Mouse (Mus musculus) ES-E14 (cell line): ENCODE data around the gene 3110018I06Rik. TPM values are rescaled to one million over a fixed set of nuclear protein-coding genes. Genes with fewer than 3 reads are reported as not detected.

Experiments used
- DNase-seq: peaks from one replicate; pipeline ENCODE4 v3.0.0-alpha.2; 2013; ENCODE audit warnings: low read depth, low spot score
- H3K27ac ChIP-seq: 2 replicates; pipeline ENCODE4 v1.5.1; 2012; ENCODE audit warnings: low read depth, mild to moderate bottlenecking, low read length, moderate library complexity, mixed read lengths; ENCODE audit not compliant: poor library complexity, insufficient read depth, severe bottlenecking
- H3K36me3 ChIP-seq: 2 replicates; pipeline ENCODE4 v1.6.1; 2012; ENCODE audit warnings: mild to moderate bottlenecking, low read length, moderate library complexity, mixed read lengths; ENCODE audit not compliant: control insufficient read depth, poor library complexity, insufficient read depth, severe bottlenecking
- H3K4me1 ChIP-seq, 2 experiments: fragments of 150-350 bp in 1 of 2; sonication (generic) in 1 of 2; 2 replicates each; pipeline ENCODE4 v1.6.1; 2012; ENCODE audit warnings: low read length in 2 of 2, mild to moderate bottlenecking in 1 of 2, mixed read lengths in 1 of 2; ENCODE audit not compliant: control insufficient read depth in 2 of 2, insufficient read depth in 2 of 2, poor library complexity in 1 of 2
- H3K4me3 ChIP-seq, 2 experiments: fragments of 150-350 bp in 1 of 2; sonication (generic) in 1 of 2; 2 replicates each; pipeline ENCODE4 v1.5.1; 2012; ENCODE audit warnings: low read length in 2 of 2, low read depth in 1 of 2, mild to moderate bottlenecking in 1 of 2, mixed read lengths in 1 of 2; ENCODE audit not compliant: insufficient read depth in 1 of 2, poor library complexity in 1 of 2, severe bottlenecking in 1 of 2
- H3K9ac ChIP-seq: 2 replicates; pipeline ENCODE4 v1.6.1; 2012; ENCODE audit warnings: low read depth, mild to moderate bottlenecking, low read length, mixed read lengths; ENCODE audit not compliant: poor library complexity, insufficient read depth, severe bottlenecking
- H3K9me3 ChIP-seq: fragments of 150-350 bp; sonication (generic); 2 replicates; pipeline ENCODE4 v1.6.1; 2012; ENCODE audit warnings: low read depth, mild to moderate bottlenecking, low read length; ENCODE audit not compliant: control insufficient read depth, insufficient read depth
- CHD2 ChIP-seq: IDR thresholded peaks from 2 replicates; pipeline ENCODE4 v1.6.1; 2014; ENCODE audit warnings: mild to moderate bottlenecking, low read depth, low read length, inconsistent platforms
- HCFC1 ChIP-seq: IDR thresholded peaks from 2 replicates; pipeline ENCODE4 v1.6.1; 2012; ENCODE audit warnings: low read length, inconsistent platforms, borderline replicate concordance; ENCODE audit not compliant: insufficient read depth
- MAFK ChIP-seq: IDR thresholded peaks from 2 replicates; pipeline ENCODE4 v1.6.1; 2014; ENCODE audit warnings: mild to moderate bottlenecking, low read depth, low read length, inconsistent platforms; ENCODE audit not compliant: insufficient read depth
- ZC3H11A ChIP-seq: IDR thresholded peaks from 2 replicates; pipeline ENCODE4 v1.6.1; 2012; ENCODE audit warnings: low read depth, mild to moderate bottlenecking, inconsistent platforms, low read length, borderline replicate concordance
- ZNF384 ChIP-seq: IDR thresholded peaks from 2 replicates; pipeline ENCODE4 v1.6.1; 2012; ENCODE audit warnings: low read depth, low read length, inconsistent platforms
- in situ Hi-C, 2 experiments: fragments of 600-800 bp; cut with MboI; formaldehyde crosslinking; loops; one replicate each; pipeline ENCODE4 v1.15.1; 2025; ENCODE audit warnings: low sequenced_read_pairs in 2 of 2, inconsistent platforms in 1 of 2; ENCODE audit not compliant: unreplicated experiment in 2 of 2
- total RNA-seq: library from RNA; depleted of rRNA; stranded (reverse); fragments of 300-350 nt; gene quantifications from 2 replicates; pipeline ENCODE4 v1.2.3, GENCODE M21; 2012

3110018I06Rik gene
- total RNA-seq, 1 experiment: not detected

DNA sequence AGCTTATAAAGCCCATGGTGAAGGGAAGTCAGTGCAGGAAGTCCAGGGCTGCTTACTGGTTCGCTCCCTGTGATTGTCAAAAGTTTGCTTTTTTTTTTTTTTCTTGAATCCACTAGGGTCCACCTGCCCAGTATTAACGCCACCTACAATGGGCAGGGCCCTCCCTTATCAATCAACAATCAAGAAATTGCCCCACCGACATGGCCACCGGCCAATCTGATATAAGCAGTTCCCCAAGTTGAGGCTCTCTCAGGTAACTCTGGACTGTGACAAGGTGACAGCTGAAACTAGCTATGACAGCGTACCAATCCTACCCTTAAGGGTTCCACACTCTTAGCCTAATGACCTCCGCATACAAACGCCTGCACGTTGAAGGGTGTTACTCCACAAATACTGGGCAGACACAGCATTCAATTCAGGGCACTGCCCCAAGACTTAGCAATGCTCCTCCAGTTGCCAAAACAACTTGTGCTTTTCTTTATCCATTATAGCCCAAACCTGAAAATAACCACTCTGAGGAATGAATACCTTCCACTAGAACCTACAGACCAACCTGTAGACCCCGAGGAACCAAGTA is 21.3 kb downstream of the 3110018I06Rik start:
- no peaks in the 10 kb centered on the region for H3K36me3 ChIP-seq

DNA sequence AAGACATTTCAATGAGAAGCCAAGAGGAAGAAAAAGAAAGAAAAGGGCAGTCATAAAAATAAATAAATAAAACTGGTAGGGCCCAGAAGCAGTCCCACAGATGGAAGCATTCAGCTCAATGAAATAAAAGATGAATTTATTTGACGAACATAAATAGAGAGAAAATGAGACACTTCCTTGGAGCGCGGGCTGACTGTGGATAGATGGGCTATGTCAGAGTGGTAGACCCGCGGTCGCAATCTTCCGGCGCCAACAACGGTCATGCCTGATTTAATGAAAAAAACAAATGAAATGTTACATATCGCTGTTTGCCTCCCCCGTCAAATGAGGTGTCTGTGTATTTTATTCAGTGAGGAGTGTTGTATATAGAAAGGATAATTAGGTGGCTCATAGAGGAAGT is 22.7 kb downstream of the 3110018I06Rik start:
- Histone ChIP-seq H3K9ac (no peak overlapping the region), H3K9me3 (no peaks in the 10 kb centered on the region), H3K4me3 (no peak overlapping the region), H3K4me1 (no peaks in the 10 kb centered on the region), H3K27ac (no peak overlapping the region), H3K36me3 (no peaks in the 10 kb centered on the region)
- in situ Hi-C loops: no loop called here
- no peak for DNase-seq
- TF ChIP-seq CHD2: no peak
- TF ChIP-seq ZNF384: no peak
- no peak for TF ChIP-seq HCFC1
- no peak for TF ChIP-seq ZC3H11A
- TF ChIP-seq MAFK: no peak

More for the DNA sequence above, 21.3 kb downstream of the 3110018I06Rik start:
- H3K4me3 ChIP-seq: no peak overlapping the region
- H3K9ac ChIP-seq: no peak overlapping the region
- TF ChIP-seq CHD2 (no peak), HCFC1 (no peak), MAFK (no peak), ZC3H11A (no peak), ZNF384 (no peak)
- no peak for DNase-seq
- no peak overlapping the region for H3K27ac ChIP-seq
- in situ Hi-C loops: no loop called here
- no peaks in the 10 kb centered on the region for H3K9me3 ChIP-seq
- no peaks in the 10 kb centered on the region for H3K4me1 ChIP-seq

DNA sequence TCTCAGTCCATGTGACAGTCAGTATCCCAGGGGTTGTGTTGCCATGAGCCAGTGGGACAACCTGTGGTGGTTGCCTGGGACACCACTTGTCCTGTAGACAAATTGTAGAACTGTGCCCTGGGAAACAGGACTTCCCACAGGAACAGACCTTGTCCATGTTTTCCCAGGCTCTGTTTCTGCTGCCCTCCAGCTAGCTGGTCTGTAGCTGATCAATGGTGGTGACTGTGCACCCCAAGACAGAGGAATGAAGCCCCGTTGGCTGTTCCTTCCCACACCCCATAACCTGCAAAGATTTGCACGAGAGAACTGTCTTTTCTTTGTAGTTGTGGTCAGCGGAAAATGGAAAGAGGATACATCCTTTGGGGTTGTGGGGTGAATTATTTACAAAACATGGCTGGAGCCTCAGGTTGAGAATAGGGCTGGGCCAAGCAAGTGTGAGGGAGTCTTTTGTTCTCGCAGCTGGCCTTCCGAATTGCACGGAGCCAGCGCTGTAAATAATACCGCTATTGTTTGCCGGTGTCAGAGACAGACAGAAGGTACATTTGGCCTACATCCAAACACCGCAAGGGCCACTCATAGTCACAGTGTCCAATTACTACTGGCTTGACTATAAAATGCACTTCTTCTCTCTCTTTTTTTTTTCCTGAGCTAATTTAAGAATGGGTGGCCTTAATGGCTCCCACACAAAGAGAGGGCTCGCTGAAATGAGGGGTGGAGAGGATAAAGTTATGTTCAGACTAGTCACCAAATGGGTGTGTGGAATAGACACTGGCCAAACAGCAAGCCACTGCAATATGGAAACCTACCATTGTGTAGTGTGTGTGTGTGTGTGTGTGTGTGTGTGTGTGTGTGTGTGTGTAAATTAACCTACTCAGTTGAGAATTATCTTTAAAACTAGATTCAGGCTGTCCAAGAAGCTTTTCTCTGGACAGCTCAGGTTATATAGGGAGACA is 28.1 kb downstream of the 3110018I06Rik start:
- Histone ChIP-seq H3K4me1 (no peaks in the 10 kb centered on the region), H3K9me3 (no peaks in the 10 kb centered on the region), H3K27ac (no peak overlapping the region), H3K36me3 (no peaks in the 10 kb centered on the region), H3K9ac (no peak overlapping the region), H3K4me3 (no peak overlapping the region)
- no peak for TF ChIP-seq MAFK
- no peak for TF ChIP-seq ZC3H11A
- TF ChIP-seq HCFC1: no peak
- TF ChIP-seq CHD2: no peak
- no peak for TF ChIP-seq ZNF384
- no peak for DNase-seq
- in situ Hi-C loops: no loop called here

DNA sequence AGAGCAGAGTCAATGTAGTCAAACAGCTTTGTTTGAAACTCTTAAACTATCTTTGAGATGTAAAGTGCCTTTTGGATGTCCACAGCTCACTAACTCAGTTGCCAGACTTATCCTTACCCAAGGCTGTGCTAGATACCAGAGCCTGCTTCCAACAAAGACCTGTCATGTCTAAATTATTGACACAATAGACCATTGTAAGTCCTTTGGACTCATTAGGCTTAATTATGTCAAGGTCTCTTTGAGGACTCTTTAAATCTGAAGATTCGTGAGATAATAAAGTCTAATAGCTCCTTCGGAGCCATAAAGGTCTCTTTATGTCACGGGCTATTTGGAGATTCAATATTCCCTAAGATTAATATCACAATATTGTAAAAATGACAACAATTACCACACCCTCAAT is 32.5 kb downstream of the 3110018I06Rik start:
- no peak overlapping the region for H3K9ac ChIP-seq
- no peak overlapping the region for H3K27ac ChIP-seq
- H3K9me3 ChIP-seq: no peaks in the 10 kb centered on the region
- no peak for DNase-seq
- no peaks in the 10 kb centered on the region for H3K36me3 ChIP-seq
- in situ Hi-C loops: no loop called here
- no peak overlapping the region for H3K4me3 ChIP-seq
- no peaks in the 10 kb centered on the region for H3K4me1 ChIP-seq
- no peak for TF ChIP-seq HCFC1
- TF ChIP-seq MAFK: no peak
- no peak for TF ChIP-seq CHD2
- TF ChIP-seq ZNF384: no peak
